Mouse (Mus musculus): Measurements from ENCODE around the gene Ak9.

- TF ChIP-seq CTCF (conservative IDR thresholded peaks at IDR 0.05; ENCODE audit: insufficient read depth, insufficient read length, low read depth, low read length) (peak; percentile 45), POLR2A (IDR thresholded peaks at IDR 0.05; ENCODE audit: low read depth, low read length) (no peak)
Observed at GRCm38 (mm10) chr10:41271860-41272259, 31.9 kb upstream of the Ak9 start.

All from kidney, adult 2 months (tissue).